Mouse (Mus musculus): ENCODE data around the gene Trpm6. TPM values are rescaled to one million over a fixed set of nuclear protein-coding genes. Genes with fewer than 3 reads are reported as not detected.
"Not testable (repeated sequence)": the region's sequence is repeated elsewhere in the genome, so short reads cannot be mapped to it uniquely, and the experiment has no call there.

The Trpm6 gene
- polyA plus RNA-seq (2014; fragmentation: Nextera tagmentation; extraction: Ambion mirVana) = 0.07 and 0.31 TPM in 2 replicates

GRCm38 (mm10) chr19:18749598-18750339, at the start of gene Trpm6:
Gene Trpm6 (plus strand): TSS chr19:18749983.
- Histone ChIP-seq H3K36me3 (ENCODE audit: control insufficient read depth, insufficient read depth, low read length) (no peaks in the 10 kb centered on the region), H3K4me3 (ENCODE audit: low read depth, low read length) (peak within 1 kb of the TSS; percentile 47), H3K27me3 (ENCODE audit: control insufficient read depth, insufficient read depth, low read length) (peaks cover 13% of the 10 kb centered on the region; the same call in 1 of the 2 replicates), H3K4me2 (peak within 1 kb of the TSS; percentile 73), H3K9me3 (replicated peaks; ENCODE audit: control insufficient read depth, low read length) (no peaks in the 10 kb centered on the region), H3K9ac (ENCODE audit: low read depth, low read length) (0 out of 2 replicates have a peak within 1 kb of the TSS, but pooled peaks have one; percentile 17), H3K27ac (ENCODE audit: low read depth, low read length) (no peak within 1 kb of the TSS), H3K4me1 (ENCODE audit: control insufficient read depth, insufficient read depth, low read length) (no peaks in the 10 kb centered on the region)
- 5% methylated on average over 41 of the region's 41 CpGs for WGBS (ENCODE audit: insufficient replicate concordance)
- ATAC-seq (replicated peaks; ENCODE audit: insufficient number of reproducible peaks, low FRiP score, low TSS enrichment) = no peak

GRCm38 (mm10) chr19:18708101-18708500, 41.7 kb upstream of the Trpm6 start:
- H3K27me3 ChIP-seq (ENCODE audit: control insufficient read depth, insufficient read depth, low read length) = no peaks in the 10 kb centered on the region
- H3K9me3 ChIP-seq (replicated peaks; ENCODE audit: control insufficient read depth, low read length) = no peaks in the 10 kb centered on the region
- no peak overlapping the region for H3K4me2 ChIP-seq
- no peak overlapping the region for H3K9ac ChIP-seq (ENCODE audit: low read depth, low read length)
- H3K4me1 ChIP-seq (ENCODE audit: control insufficient read depth, insufficient read depth, low read length) = no peaks in the 10 kb centered on the region
- no peak overlapping the region for H3K4me3 ChIP-seq (ENCODE audit: low read depth, low read length)
- ATAC-seq (replicated peaks; ENCODE audit: insufficient number of reproducible peaks, low FRiP score, low TSS enrichment) = no peak
- H3K27ac ChIP-seq (ENCODE audit: low read depth, low read length) = no peak overlapping the region
- no peaks in the 10 kb centered on the region for H3K36me3 ChIP-seq (ENCODE audit: control insufficient read depth, insufficient read depth, low read length)

- Histone ChIP-seq H3K27ac (ENCODE audit: low read depth, low read length) (no peak overlapping the region), H3K27me3 (ENCODE audit: control insufficient read depth, insufficient read depth, low read length) (no peaks in the 10 kb centered on the region), H3K4me2 (no peak overlapping the region), H3K9me3 (replicated peaks; ENCODE audit: control insufficient read depth, low read length) (no peaks in the 10 kb centered on the region), H3K36me3 (ENCODE audit: control insufficient read depth, insufficient read depth, low read length) (no peaks in the 10 kb centered on the region), H3K4me1 (ENCODE audit: control insufficient read depth, insufficient read depth, low read length) (peaks cover 12% of the 10 kb centered on the region), H3K4me3 (ENCODE audit: low read depth, low read length) (no peak overlapping the region), H3K9ac (ENCODE audit: low read depth, low read length) (no peak overlapping the region)
- WGBS (ENCODE audit: insufficient replicate concordance) = 77% methylated on average over 6 of the region's 6 CpGs
- no peak for ATAC-seq (replicated peaks; ENCODE audit: insufficient number of reproducible peaks, low FRiP score, low TSS enrichment)
Observed at GRCm38 (mm10) chr19:18710903-18711302, 38.9 kb upstream of the Trpm6 start.

- H3K9me3 ChIP-seq (replicated peaks; ENCODE audit: control insufficient read depth, low read length) = no peaks in the 10 kb centered on the region
- no peak overlapping the region for H3K4me2 ChIP-seq
- H3K4me3 ChIP-seq (ENCODE audit: low read depth, low read length) = no peak overlapping the region
- no peaks in the 10 kb centered on the region for H3K27me3 ChIP-seq (ENCODE audit: control insufficient read depth, insufficient read depth, low read length)
- no peak overlapping the region for H3K9ac ChIP-seq (ENCODE audit: low read depth, low read length)
- no peak for ATAC-seq (replicated peaks; ENCODE audit: insufficient number of reproducible peaks, low FRiP score, low TSS enrichment)
- no peak overlapping the region for H3K27ac ChIP-seq (ENCODE audit: low read depth, low read length)
- peaks cover 12% of the 10 kb centered on the region for H3K4me1 ChIP-seq (ENCODE audit: control insufficient read depth, insufficient read depth, low read length)
- H3K36me3 ChIP-seq (ENCODE audit: control insufficient read depth, insufficient read depth, low read length) = no peaks in the 10 kb centered on the region
- 88% methylated on average over 9 of the region's 9 CpGs for WGBS (ENCODE audit: insufficient replicate concordance)
Observed at GRCm38 (mm10) chr19:18711589-18711988, 38.2 kb upstream of the Trpm6 start.

GRCm38 (mm10) chr19:18712153-18712865, 37.5 kb upstream of the Trpm6 start:
- 53% methylated on average over 16 of the region's 16 CpGs for WGBS (ENCODE audit: insufficient replicate concordance)
- peak overlapping the region; percentile 82 for H3K4me2 ChIP-seq
- H3K4me3 ChIP-seq (ENCODE audit: low read depth, low read length) = peak overlapping the region; percentile 89

GRCm38 (mm10) chr19:18712866-18713300, 36.9 kb upstream of the Trpm6 start, which contains the start of gene D030056L22Rik:
Gene D030056L22Rik (plus strand): TSS chr19:18713193.
- under 1% methylated on average over 38 of the region's 49 CpGs for WGBS (ENCODE audit: insufficient replicate concordance)
- peak within 1 kb of the TSS; percentile 93 for H3K27ac ChIP-seq (ENCODE audit: low read depth, low read length)
- H3K36me3 ChIP-seq (ENCODE audit: control insufficient read depth, insufficient read depth, low read length) = no peaks in the 10 kb centered on the region
- peak within 1 kb of the TSS; percentile 90 for H3K9ac ChIP-seq (ENCODE audit: low read depth, low read length)
- H3K4me2 ChIP-seq = peak within 1 kb of the TSS; percentile 82
- ATAC-seq (replicated peaks; ENCODE audit: insufficient number of reproducible peaks, low FRiP score, low TSS enrichment) = peak; percentile 97
- no peaks in the 10 kb centered on the region for H3K9me3 ChIP-seq (replicated peaks; ENCODE audit: control insufficient read depth, low read length)
- peak within 1 kb of the TSS; percentile 89 for H3K4me3 ChIP-seq (ENCODE audit: low read depth, low read length)
- H3K4me1 ChIP-seq (ENCODE audit: control insufficient read depth, insufficient read depth, low read length) = peaks cover 12% of the 10 kb centered on the region
- no peaks in the 10 kb centered on the region for H3K27me3 ChIP-seq (ENCODE audit: control insufficient read depth, insufficient read depth, low read length)

More at GRCm38 (mm10) chr19:18712153-18712865, 37.5 kb upstream of the Trpm6 start:
- no peak for ATAC-seq (replicated peaks; ENCODE audit: insufficient number of reproducible peaks, low FRiP score, low TSS enrichment)
- Histone ChIP-seq H3K36me3 (ENCODE audit: control insufficient read depth, insufficient read depth, low read length) (no peaks in the 10 kb centered on the region), H3K9ac (ENCODE audit: low read depth, low read length) (peak overlapping the region; percentile 90), H3K9me3 (replicated peaks; ENCODE audit: control insufficient read depth, low read length) (no peaks in the 10 kb centered on the region), H3K27me3 (ENCODE audit: control insufficient read depth, insufficient read depth, low read length) (no peaks in the 10 kb centered on the region), H3K4me1 (ENCODE audit: control insufficient read depth, insufficient read depth, low read length) (peaks cover 12% of the 10 kb centered on the region), H3K27ac (ENCODE audit: low read depth, low read length) (peak overlapping the region; percentile 93)

GRCm38 (mm10) chr19:18713357-18713756, 36.4 kb upstream of the Trpm6 start:
- 0% methylated on average over 37 of the region's 46 CpGs for WGBS (ENCODE audit: insufficient replicate concordance)
- Histone ChIP-seq H3K4me3 (ENCODE audit: low read depth, low read length) (peak overlapping the region; percentile 89), H3K4me2 (peak overlapping the region; percentile 82), H3K4me1 (ENCODE audit: control insufficient read depth, insufficient read depth, low read length) (peaks cover 12% of the 10 kb centered on the region), H3K27ac (ENCODE audit: low read depth, low read length) (peak overlapping the region; percentile 66), H3K9ac (ENCODE audit: low read depth, low read length) (peak overlapping the region; percentile 90)
- H3K27me3 ChIP-seq (ENCODE audit: control insufficient read depth, insufficient read depth, low read length); H3K36me3 ChIP-seq (ENCODE audit: control insufficient read depth, insufficient read depth, low read length); H3K9me3 ChIP-seq (replicated peaks; ENCODE audit: control insufficient read depth, low read length): not testable (repeated sequence)
- ATAC-seq (replicated peaks; ENCODE audit: insufficient number of reproducible peaks, low FRiP score, low TSS enrichment) = peak; percentile 57

- H3K4me1 ChIP-seq (ENCODE audit: control insufficient read depth, insufficient read depth, low read length) = peaks cover 12% of the 10 kb centered on the region
- no peaks in the 10 kb centered on the region for H3K27me3 ChIP-seq (ENCODE audit: control insufficient read depth, insufficient read depth, low read length)
- no peak overlapping the region for H3K4me2 ChIP-seq
- WGBS (ENCODE audit: insufficient replicate concordance) = 40% methylated on average over 1 of the region's 1 CpGs
- no peaks in the 10 kb centered on the region for H3K36me3 ChIP-seq (ENCODE audit: control insufficient read depth, insufficient read depth, low read length)
- no peak overlapping the region for H3K27ac ChIP-seq (ENCODE audit: low read depth, low read length)
- no peak overlapping the region for H3K4me3 ChIP-seq (ENCODE audit: low read depth, low read length)
- H3K9ac ChIP-seq (ENCODE audit: low read depth, low read length) = no peak overlapping the region
- no peaks in the 10 kb centered on the region for H3K9me3 ChIP-seq (replicated peaks; ENCODE audit: control insufficient read depth, low read length)
- ATAC-seq (replicated peaks; ENCODE audit: insufficient number of reproducible peaks, low FRiP score, low TSS enrichment) = no peak
Observed at GRCm38 (mm10) chr19:18716374-18716773, 33.4 kb upstream of the Trpm6 start.

Measured in heart, embryonic 11.5 days (tissue).